Mouse (Mus musculus) cortical plate, adult 2 months (tissue): ENCODE data around the gene Dscaml1. TPM values are rescaled to one million over a fixed set of nuclear protein-coding genes. Genes with fewer than 3 reads are reported as not detected.

Experiments used
- H3K27ac ChIP-seq: fragments of 200-500 bp; 2 replicates; pipeline ENCODE4 v1.5.1; 2012; ENCODE audit warnings: low read length, control low read depth, inconsistent platforms; ENCODE audit not compliant: insufficient read depth
- H3K4me1 ChIP-seq: fragments of 200-500 bp; 2 replicates; pipeline ENCODE4 v1.6.1; 2011; ENCODE audit warnings: low read length; ENCODE audit not compliant: control insufficient read depth, insufficient read depth
- H3K4me3 ChIP-seq: fragments of 200-500 bp; 2 replicates; pipeline ENCODE4 v1.5.1; 2011; ENCODE audit warnings: mild to moderate bottlenecking, low read length, control low read depth; ENCODE audit not compliant: insufficient read depth
- CTCF ChIP-seq: fragments of 200-500 bp; IDR thresholded peaks from 2 replicates; pipeline ENCODE4 v1.5.1; 2011; ENCODE audit warnings: mild to moderate bottlenecking, control low read depth, low read length; ENCODE audit not compliant: insufficient read depth; ENCODE audit errors: extremely low read depth
- POLR2A ChIP-seq: fragments of 200-500 bp; IDR thresholded peaks from 2 replicates; pipeline ENCODE4 v1.6.1; 2011; ENCODE audit warnings: mild to moderate bottlenecking, low read length, control low read depth; ENCODE audit not compliant: insufficient read depth; ENCODE audit errors: extremely low read depth
- polyA plus RNA-seq: library from polyadenylated mRNA; depleted of rRNA; stranded (reverse); fragments of >200 nt; gene quantifications from 2 replicates; pipeline ENCODE4 v1.2.3, GENCODE M21; 2012

The Dscaml1 gene
- polyA plus RNA-seq, 1 experiment: 29.7 TPM

DNA sequence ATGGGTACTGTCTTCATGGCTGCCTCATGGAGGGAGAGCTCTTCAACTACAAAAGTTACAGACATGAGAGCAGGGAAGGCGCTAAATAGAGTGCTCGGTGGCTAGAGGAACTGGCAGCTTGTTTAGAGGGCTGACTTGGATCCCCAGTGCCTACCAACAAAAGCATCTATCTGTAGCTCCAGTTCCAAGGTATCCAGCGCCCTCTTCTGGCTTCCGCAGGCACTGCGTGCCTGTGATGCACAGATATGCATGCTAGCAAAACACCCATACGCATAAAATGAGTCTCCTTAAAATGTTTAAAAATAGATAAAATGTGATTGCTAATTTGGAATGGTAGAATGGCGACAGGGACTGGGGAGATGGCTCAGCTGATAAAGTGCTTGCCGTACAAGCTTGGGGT lies 5.2 kb upstream of the Dscaml1 start:
- TF ChIP-seq CTCF: peak; percentile 24; the same call in 1 of the 2 replicates
- no peak for TF ChIP-seq POLR2A
- Histone ChIP-seq H3K4me3 (no peak overlapping the region), H3K27ac (no peak overlapping the region), H3K4me1 (no peaks in the 10 kb centered on the region)

DNA sequence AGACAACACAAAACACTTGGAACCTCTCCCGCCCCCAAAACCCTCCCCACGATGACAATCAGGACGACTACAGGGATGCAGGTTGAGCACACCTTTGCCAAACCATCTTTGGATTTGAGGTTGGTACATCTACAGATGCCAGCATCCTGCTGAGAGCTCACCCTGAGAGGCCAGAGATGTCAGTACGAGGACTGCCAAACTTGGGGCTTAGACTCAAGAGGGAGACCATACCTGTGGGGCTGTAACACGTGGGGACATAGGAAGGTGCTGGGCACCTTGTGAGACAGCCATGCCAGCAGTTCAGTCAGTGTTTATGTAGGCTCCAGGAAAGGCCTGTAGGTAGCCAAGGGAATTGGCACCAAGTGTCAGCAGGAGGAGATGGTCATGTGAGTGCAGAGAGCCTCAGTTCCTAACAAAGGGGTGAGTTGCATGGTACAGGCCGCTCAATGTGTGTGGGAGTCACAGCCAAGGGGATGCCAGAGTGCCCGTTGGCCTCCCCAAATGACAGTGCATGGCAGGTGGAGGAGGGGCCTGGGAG lies 3.6 kb upstream of the Dscaml1 start:
- Histone ChIP-seq H3K27ac (no peak overlapping the region), H3K4me1 (no peaks in the 10 kb centered on the region), H3K4me3 (no peak overlapping the region)
- no peak for TF ChIP-seq CTCF
- no peak for TF ChIP-seq POLR2A

DNA sequence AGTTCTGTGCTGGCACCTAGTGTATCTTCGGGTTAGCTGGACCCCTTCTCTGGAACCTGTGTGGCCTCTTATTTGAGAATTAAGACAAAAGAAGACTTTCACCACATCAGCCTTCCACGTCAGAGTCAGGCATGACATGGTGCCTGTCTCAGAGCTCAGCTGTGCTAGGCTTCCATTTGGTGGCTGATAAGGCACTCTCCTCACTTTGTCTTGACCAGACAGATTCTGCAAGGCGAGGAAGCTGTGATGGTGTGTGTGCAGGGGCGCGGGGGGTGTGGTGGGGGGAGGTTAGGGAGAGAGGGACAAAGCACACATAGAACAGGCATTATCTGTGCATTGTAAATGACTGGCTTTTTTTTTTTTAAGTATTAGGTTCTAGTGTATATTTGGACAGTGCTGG lies 3.0 kb downstream of the Dscaml1 start:
- H3K4me3 ChIP-seq: no peak overlapping the region
- TF ChIP-seq POLR2A: no peak
- TF ChIP-seq CTCF: no peak
- H3K27ac ChIP-seq: no peak overlapping the region
- H3K4me1 ChIP-seq: peaks cover 4% of the 10 kb centered on the region; the same call in 1 of the 2 replicates

DNA sequence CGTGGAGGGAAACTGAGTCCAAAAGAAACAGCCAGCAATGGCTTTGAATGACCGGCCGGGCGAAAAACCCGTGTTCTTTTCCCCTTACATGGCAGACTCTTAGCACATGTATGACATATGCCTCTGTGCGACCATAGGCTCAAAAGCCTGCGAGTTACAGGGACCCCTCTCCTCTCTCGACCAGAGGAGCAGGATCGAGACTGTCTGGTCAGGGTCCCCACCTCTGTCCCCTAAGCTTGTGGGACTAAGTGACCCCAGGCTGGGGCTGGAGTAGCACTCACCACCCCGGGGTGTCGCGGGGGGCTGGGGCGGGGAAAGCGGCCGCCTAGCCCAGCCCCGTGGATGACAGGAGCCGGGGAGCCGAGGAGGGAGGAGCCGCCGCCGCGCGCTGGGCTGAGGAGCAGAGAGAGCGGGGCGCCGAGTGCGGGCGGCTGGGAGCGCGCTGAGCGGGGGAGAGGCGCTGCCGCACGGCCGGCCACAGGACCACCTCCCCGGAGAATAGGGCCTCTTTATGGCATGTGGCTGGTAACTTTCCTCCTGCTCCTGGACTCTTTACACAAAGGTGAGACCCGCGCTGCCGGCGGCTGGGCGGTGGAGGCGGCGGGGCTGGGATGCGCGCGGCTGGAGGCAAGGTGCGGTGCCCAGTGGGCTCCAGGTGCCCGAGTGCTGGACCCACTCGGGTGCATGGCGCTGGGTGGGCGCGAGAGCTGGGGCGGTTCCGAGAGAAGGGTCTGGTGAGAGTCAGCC lies 3.7 kb downstream of the Dscaml1 start:
- Histone ChIP-seq H3K27ac (0 out of 2 replicates have a peak overlapping the region, but pooled peaks have one; percentile 20), H3K4me3 (peak overlapping the region; percentile 95), H3K4me1 (peaks cover 7% of the 10 kb centered on the region; the same call in 1 of the 2 replicates)
- no peak for TF ChIP-seq CTCF
- no peak for TF ChIP-seq POLR2A

DNA sequence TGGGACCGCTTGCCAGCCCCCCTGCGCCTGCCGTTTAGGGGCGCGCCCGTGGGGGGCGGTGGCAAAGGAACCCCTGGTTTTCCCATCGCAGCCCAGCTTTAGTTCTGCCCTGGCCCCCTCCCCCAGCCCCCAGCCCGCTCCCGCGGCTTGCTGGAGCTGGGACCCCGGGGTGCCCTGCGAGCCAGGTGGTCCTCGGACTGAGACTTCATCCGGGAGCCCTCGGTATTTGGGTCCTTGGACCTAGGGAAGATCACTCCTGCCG lies 4.2 kb downstream of the Dscaml1 start:
- TF ChIP-seq POLR2A (no peak), CTCF (no peak)
- Histone ChIP-seq H3K27ac (0 out of 2 replicates have a peak overlapping the region, but pooled peaks have one; percentile 20), H3K4me1 (peaks cover 7% of the 10 kb centered on the region; the same call in 1 of the 2 replicates), H3K4me3 (peak overlapping the region; percentile 95)

DNA sequence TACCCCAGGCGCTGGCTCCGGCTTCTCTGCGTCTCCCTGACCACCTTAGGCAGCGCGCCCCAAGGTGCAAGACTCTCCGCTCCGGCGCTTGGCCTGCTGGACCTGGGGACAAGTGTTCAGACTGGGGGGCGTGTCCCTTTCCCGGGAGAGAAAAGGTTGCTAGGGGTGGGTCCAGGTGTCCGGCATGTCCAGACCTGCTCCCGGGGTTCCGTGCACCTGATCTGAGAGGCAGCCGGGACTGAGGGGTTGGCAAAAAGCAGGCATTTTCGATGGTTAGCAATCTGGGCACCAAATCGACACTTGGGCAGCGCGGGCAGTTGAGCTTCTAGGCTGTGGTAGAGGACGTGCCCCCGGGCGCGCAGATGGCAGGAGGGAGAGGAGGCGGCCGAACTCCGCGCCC lies 4.7 kb downstream of the Dscaml1 start:
- TF ChIP-seq CTCF (no peak), POLR2A (no peak)
- H3K4me1 ChIP-seq: peaks cover 10% of the 10 kb centered on the region; the same call in 1 of the 2 replicates
- H3K4me3 ChIP-seq: peak overlapping the region; percentile 95
- H3K27ac ChIP-seq: peak overlapping the region; percentile 80

DNA sequence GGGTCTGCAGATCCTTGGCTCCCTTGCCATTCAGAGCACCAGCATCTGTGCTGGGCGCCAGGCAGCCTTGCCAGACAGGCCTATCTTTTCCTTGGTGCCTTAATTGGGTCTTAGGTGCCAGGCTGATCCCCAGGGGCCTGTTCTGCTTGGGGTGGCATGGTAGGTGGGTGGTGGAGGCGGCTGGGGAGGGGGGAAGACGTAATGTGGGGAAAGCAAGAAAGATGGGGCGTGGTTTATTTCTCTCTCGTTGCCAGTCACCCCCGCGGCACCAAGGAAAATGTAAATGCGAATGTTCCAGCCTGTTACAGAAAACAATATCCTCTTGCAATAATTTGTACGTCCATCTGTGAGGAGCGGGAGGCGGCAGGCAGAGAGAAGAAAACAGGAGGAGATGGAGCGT lies 6.2 kb downstream of the Dscaml1 start:
- peaks cover 11% of the 10 kb centered on the region; the same call in 1 of the 2 replicates for H3K4me1 ChIP-seq
- TF ChIP-seq CTCF: no peak
- no peak for TF ChIP-seq POLR2A
- peak overlapping the region; percentile 95 for H3K4me3 ChIP-seq
- peak overlapping the region; percentile 91 for H3K27ac ChIP-seq

DNA sequence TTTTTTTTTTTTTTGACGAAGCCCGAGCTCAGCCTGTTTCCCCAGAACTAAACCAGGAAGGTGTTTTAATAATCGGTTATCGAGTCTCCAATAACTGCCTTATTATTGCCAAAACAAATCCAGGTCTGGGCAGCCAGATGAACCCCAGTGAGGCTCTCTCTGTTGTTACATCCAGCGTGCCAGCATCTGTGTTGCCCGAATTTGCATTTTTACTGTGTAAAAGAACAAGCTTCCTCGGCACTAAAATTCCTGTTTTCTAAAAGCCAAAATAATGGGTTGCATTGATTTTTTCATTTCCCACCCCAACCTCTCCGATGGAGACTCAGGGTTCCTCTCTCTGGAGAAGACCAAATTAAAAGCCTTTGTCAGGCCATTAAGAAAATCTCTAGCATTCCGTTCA lies 6.7 kb downstream of the Dscaml1 start:
- Histone ChIP-seq H3K4me3 (peak overlapping the region; percentile 95; the same call in 1 of the 2 replicates), H3K4me1 (peaks cover 11% of the 10 kb centered on the region; the same call in 1 of the 2 replicates), H3K27ac (0 out of 2 replicates have a peak overlapping the region, but pooled peaks have one; percentile 91)
- TF ChIP-seq CTCF: no peak
- TF ChIP-seq POLR2A: no peak

DNA sequence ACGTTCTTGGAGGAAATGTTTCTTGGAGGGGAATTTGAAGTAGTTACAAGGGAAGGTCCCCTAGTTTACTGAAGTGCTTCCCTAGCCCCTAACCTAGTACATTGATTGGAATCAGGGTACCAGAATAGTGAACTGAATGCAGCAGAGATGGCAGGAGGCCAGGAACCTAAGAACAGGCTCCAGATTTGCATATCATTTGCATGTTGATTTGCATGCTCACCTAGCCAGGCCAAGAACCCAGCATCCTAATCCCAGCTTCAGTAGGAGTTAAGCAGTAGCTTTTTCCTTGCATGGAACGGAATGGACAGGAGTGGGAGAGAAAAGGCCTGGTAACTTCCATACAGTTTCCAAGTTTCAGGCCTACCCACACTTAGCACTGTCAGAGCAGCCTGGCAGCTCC lies 7.7 kb downstream of the Dscaml1 start:
- TF ChIP-seq CTCF (no peak), POLR2A (no peak)
- H3K4me1 ChIP-seq: peaks cover 11% of the 10 kb centered on the region; the same call in 1 of the 2 replicates
- H3K4me3 ChIP-seq: no peak overlapping the region
- H3K27ac ChIP-seq: no peak overlapping the region

DNA sequence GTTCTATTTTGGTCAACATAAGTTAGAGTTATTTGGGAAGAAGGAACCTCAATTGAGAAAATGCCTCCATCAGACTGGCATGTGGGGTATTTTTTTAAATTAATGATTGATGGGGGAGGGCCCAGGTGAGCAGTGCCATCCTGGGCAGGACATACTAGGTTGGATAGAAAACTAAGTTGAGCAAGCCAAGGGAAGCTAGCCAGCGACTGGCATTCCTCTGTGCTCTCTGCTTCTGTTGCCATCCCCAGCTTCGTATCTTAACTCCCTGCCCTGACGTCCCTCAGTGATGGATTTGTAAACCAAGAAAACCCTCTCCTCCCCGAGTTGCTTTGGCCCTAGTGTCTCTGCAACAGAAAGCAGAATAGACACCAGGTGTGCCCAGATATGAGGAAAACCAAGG lies 12.6 kb downstream of the Dscaml1 start:
- peaks cover 11% of the 10 kb centered on the region; the same call in 1 of the 2 replicates for H3K4me1 ChIP-seq
- H3K4me3 ChIP-seq: no peak overlapping the region
- no peak overlapping the region for H3K27ac ChIP-seq
- TF ChIP-seq POLR2A (no peak), CTCF (no peak)
